Mouse (Mus musculus) naive thymus-derived CD4-positive, alpha-beta T cell, adult 2 months (primary cell): ENCODE data around the gene Gbx2.

Experiments used
- DNase-seq: peaks from one replicate; pipeline ENCODE4 v3.0.0-alpha.2; 2011; ENCODE audit warnings: low read depth

Gbx2 gene

GRCm38 (mm10) chr1:89935493-89936348 lies 4.7 kb upstream of the Gbx2 start:
- DNase-seq, result no peak

GRCm38 (mm10) chr1:89934316-89935260 lies 3.6 kb upstream of the Gbx2 start:
- DNase-seq, result no peak

- DNase-seq, result no peak
Observed at GRCm38 (mm10) chr1:89933786-89934185, 2.8 kb upstream of the Gbx2 start.

GRCm38 (mm10) chr1:89933028-89933427 lies 2.0 kb upstream of the Gbx2 start:
- no peak for DNase-seq

GRCm38 (mm10) chr1:89932616-89933015 lies 1.6 kb upstream of the Gbx2 start:
- DNase-seq, result no peak

GRCm38 (mm10) chr1:89932021-89932423 lies 1.0 kb upstream of the Gbx2 start:
- DNase-seq, result no peak

GRCm38 (mm10) chr1:89930551-89930950 lies 428 bp downstream of the Gbx2 start:
- DNase-seq, result no peak

- DNase-seq, result no peak
Observed at GRCm38 (mm10) chr1:89929721-89930505, 1.1 kb downstream of the Gbx2 start.

- no peak for DNase-seq
Observed at GRCm38 (mm10) chr1:89929181-89929580, 1.8 kb downstream of the Gbx2 start.

- no peak for DNase-seq
Observed at GRCm38 (mm10) chr1:89928676-89929075, 2.3 kb downstream of the Gbx2 start.

- no peak for DNase-seq
Observed at GRCm38 (mm10) chr1:89927061-89927661, 3.8 kb downstream of the Gbx2 start.

- DNase-seq, result no peak
Observed at GRCm38 (mm10) chr1:89926583-89927060, 4.4 kb downstream of the Gbx2 start.

GRCm38 (mm10) chr1:89925501-89926190 lies 5.3 kb downstream of the Gbx2 start:
- DNase-seq, result no peak

- DNase-seq, result no peak
Observed at GRCm38 (mm10) chr1:89923642-89924020, 7.3 kb downstream of the Gbx2 start.

- no peak for DNase-seq
Observed at GRCm38 (mm10) chr1:89922883-89923641, 7.9 kb downstream of the Gbx2 start.

GRCm38 (mm10) chr1:89922282-89922681 lies 8.7 kb downstream of the Gbx2 start:
- DNase-seq, result no peak

- no peak for DNase-seq
Observed at GRCm38 (mm10) chr1:89921806-89922205, 9.2 kb downstream of the Gbx2 start.

- DNase-seq, result no peak
Observed at GRCm38 (mm10) chr1:89919206-89919605, 11.8 kb downstream of the Gbx2 start.

GRCm38 (mm10) chr1:89918111-89918510 lies 12.9 kb downstream of the Gbx2 start:
- DNase-seq, result no peak

GRCm38 (mm10) chr1:89913611-89914010 lies 17.4 kb downstream of the Gbx2 start:
- DNase-seq, result no peak
